Mouse (Mus musculus) frontal cortex, postnatal 25 days (tissue): ENCODE results near the gene Elmod2.
A peak's percentile ranks its signal among the peaks of the same experiment; 100 is the strongest.
"Not testable (repeated sequence)": the region's sequence is repeated elsewhere in the genome, so short reads cannot be mapped to it uniquely, and the experiment has no call there.

Experiments used
- DNase-seq, 2 experiments: peaks; one replicate each; pipeline ENCODE4 v3.0.0; 2022; ENCODE audit warnings: low spot score in 2 of 2

The Elmod2 gene

GRCm38 (mm10) chr8:83331899-83332697 is at the start of gene Elmod2:
Gene Elmod2 (minus strand): TSS chr8:83332486.
- peak; percentile 92 to 95 for DNase-seq

GRCm38 (mm10) chr8:83381016-83381415 is 48.7 kb upstream of the Elmod2 start:
- no peak for DNase-seq

GRCm38 (mm10) chr8:83380141-83380540 is 47.9 kb upstream of the Elmod2 start:
- no peak for DNase-seq

- DNase-seq = no peak
These were observed 44.9 kb upstream of the Elmod2 start for GRCm38 (mm10) chr8:83377231-83377630.

GRCm38 (mm10) chr8:83363156-83363769 is 31.0 kb upstream of the Elmod2 start:
- DNase-seq = no peak

DNA sequence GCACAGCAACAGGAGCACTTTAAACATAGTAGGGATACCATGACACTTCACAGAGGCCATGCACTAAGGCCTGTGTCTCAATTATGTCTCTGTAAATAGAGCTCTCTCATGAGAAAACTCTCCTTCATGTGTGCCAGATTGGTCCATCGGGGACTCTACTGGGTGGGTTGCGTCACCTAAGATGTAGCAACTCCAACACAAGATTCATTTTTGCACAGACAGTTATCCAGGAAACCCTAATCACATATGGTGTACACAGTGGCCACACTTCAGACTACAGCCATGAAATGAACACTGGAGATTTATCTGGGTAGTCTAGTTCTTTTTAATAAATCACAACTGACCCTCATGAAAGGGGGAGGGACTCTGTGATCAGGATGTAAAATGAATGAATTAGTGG is 19.0 kb upstream of the Elmod2 start:
- no peak for DNase-seq

- no peak for DNase-seq
These were observed 16.0 kb upstream of the Elmod2 start, which contains the start of gene Mgat4d for GRCm38 (mm10) chr8:83348263-83348662. Gene Mgat4d (plus strand): TSS chr8:83348471.

DNA sequence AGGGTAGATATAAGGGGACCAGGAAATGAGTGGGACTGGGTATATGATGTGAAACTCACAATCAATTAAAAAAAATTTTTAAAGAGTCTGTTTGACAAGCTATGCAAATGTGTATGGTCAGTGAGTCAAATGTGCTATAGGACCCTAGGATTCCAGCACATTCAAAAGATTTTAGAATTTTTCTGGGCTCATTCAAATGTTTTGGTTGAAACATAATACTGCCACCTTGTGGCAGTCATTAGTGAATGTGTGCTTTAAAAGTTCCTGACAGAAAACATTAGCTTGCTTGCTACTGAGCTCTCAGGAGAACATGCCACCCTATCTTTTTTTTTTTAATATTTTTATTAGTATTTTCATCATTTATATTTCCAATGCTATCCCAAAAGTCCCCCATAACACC is 10.4 kb upstream of the Elmod2 start:
- DNase-seq = no peak

GRCm38 (mm10) chr8:83342076-83342475 is 9.8 kb upstream of the Elmod2 start:
- no peak for DNase-seq

GRCm38 (mm10) chr8:83332864-83333263 is 578 bp upstream of the Elmod2 start:
- DNase-seq = no peak

GRCm38 (mm10) chr8:83331567-83331898 is 753 bp downstream of the Elmod2 start:
- no peak for DNase-seq

DNA sequence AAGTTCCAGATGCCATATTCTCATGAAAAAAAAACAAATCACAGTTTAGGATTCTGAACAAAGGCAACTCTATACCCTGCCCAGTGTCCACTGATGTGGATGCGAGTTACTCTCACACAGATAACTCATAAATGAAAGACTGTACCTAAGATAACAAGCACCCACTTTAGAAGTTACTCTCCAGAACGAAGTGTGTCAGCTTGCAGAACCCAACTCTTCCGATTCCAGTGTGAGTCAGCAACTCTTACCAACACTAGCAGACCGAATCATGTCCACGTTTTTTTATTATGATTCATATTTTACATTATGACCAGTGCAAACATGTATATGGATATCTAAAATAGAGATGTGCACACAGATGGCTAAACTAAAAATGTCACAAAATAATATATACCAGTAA is 4.4 kb downstream of the Elmod2 start:
- DNase-seq = no peak

DNA sequence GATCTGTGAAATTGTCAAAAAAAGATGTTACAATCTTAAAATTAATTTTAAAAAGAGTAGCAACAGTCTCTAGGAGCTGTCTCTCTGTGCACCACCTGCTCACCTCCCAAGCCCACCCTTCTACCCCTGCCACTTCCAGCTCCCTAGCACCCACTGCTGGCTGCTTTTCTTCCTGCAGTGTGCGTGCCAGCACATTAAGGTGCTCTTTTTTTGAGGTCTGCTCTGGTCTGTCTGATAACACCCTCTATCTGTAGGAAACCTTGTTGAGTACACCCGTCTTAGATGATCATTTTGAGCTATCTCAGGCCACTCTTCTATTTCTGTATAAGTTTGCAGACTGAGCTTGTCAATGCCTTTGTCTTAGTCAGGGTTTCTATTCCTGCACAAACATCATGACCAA is 9.2 kb downstream of the Elmod2 start:
- no peak for DNase-seq

GRCm38 (mm10) chr8:83322374-83322773 is 9.9 kb downstream of the Elmod2 start:
- no peak for DNase-seq

DNA sequence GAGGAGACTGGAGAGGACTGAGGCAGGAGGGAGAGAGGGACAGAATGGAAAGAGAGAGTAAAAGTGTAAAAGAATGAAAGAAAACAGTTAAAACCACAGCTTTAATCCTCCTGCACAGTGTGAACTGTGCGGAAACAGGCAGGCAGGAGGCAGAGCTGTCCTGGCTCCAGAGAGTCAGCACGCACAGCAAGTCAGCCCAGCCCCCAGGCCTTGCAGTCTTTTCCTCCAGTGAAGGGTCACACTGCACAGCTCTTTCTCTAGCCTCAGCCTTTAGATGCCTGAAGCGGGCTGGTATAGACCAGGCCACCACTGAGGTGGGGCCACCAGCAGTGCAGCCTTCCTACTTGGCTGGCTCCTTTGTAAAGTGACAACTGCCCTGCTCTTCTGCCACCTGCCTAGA is 11.7 kb downstream of the Elmod2 start:
- DNase-seq = no peak

GRCm38 (mm10) chr8:83315691-83316090 is 16.6 kb downstream of the Elmod2 start:
- no peak for DNase-seq

DNA sequence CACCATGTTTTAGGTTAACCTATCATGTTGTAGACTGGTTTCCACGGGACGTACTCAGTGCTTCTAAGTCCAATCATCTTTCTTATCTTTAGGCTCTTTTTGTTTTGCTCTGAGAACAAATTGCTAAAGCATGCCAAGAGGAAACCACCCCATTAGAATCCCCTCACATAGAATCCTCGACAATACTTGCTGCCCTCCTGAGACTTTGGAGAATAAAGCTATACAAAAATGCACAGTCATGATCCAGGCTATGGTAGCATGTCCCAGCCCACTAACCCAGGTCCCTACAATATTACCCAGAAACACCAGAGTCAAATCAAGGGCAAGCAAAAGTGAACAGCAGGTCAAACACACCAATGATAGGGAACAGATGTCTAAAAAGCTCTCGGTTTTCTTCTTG is 17.2 kb downstream of the Elmod2 start:
- DNase-seq = not testable (repeated sequence)

DNA sequence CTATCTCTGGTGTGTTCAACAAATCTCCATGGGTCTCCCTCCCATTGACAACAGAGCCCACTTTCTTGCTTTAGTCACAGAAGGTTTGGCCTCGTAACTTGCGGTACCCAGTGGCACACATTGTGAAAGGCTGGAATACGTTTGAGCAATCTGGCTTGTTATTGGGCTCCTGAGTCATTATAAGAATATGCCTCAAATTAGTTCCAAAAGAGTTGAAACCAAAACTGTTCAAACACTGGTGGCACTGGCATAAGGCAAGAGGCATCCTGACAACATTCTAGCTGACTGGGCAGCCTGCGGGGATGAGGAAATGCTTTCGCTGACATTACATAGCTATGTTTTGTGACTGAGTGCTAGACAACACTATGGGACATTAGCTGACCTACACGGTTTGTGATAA is 22.4 kb downstream of the Elmod2 start:
- no peak for DNase-seq

GRCm38 (mm10) chr8:83304946-83305345 is 27.3 kb downstream of the Elmod2 start:
- no peak for DNase-seq

DNA sequence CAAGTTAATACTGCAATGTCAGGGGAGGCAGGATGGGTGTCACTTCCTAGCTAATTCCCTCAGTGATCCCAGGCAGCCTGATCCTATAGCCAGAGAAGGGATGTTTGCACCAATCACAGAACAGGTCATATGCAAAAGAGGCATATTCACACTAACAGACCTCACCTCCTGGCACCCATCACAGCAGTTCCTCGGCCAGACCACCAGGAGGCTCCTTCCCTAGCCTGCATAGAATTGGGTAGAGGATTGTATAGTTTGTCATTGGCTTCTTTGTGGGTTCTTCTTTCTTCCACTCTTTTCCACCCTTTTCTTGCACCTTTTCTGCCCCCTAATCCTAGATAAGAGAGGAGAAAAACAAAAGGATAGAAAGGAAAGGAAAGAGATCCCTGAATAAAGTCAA is 32.2 kb downstream of the Elmod2 start:
- DNase-seq = no peak

DNA sequence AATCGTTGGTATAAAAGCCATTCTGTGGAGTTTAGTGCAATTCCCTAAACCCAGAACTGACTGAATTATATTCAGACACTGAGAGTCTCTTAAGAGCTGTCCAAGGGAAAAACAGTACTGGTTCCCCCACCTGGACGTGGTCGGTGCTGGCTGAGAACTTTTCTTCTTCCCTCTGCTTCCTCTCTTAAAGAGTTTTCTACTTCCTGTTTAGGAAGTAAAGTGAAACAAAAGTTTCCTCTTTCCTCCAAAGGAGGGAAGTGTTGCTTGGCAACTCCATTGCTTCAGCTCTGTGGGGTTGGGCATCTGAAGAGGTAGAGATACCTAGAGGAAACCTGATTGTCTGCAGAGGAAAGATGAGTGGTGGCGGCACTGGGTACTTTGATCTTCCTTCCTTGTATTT is 34.9 kb downstream of the Elmod2 start:
- DNase-seq = no peak

DNA sequence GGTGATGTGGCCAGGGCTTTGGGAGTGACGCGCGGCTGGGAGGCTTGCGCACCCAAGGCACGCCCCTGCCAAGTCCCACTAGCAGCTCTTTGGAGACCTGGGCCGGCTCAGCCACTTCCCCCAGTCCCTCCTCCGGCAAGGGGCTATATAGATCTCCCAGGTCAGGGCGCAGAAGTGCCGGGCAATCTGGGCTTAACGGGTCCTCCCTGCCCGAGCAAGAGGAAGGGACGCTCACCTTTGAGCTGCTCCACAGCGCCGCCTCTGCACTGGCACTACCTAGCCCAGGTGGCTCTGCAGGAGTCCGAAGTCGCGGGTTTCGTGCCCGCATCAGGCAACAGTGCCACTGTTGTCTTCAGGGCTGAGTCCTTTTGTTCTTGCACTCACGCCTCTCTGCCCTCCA is 42.1 kb downstream of the Elmod2 start, which contains the start of gene Ucp1:
TSS of gene Ucp1 (plus strand) at position 177 of the 400 bp plus-strand sequence.
- no peak for DNase-seq

DNA sequence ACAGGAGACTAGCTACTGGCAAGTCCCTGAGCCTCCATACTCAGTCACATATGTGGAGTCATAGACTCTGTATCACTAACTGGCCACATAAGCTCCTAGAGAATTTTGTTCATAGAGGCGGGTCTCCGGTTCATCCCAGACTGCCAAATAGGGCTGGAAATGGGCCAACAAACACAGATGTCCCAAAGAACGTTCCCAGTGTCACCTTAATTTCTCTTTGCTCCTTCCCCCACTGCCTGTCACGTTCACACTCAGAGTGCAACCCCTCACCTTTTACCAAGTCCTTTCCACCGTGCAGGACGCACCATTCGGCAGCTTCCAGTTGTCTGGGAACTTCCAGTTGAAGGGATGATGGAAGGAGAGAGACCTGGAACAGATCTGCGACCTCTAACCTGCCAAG is 46.9 kb downstream of the Elmod2 start:
- DNase-seq = no peak
